18 mouse cellular contexts compared by ENCODE assay signal in the genomic region with DNA sequence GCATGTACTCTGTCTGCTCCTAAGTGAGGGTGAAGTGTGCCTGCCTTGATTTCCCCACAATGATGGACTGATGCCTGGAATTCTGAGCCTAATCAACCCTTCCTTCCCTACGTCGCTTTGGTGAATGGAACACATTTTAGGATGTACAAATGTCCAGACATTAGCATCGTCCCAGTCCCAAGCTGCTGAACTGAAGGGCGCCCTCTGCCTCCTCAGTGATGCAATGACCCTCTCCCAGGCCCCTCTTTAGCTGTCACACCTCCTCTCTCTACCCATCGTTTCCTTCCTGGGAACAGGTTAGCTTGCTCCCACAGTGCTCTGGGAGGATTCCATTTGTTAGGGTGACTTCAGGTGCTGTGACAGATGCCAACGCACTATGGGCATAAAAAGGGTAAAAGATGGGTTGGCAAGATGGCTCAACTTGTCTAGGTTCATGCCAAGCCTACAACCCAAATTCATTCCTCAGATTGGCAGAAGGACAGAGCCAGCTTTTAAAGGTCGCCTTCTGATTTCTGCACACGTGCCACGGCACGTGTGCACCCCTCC.
DNase-seq lines count a peak whose midpoint lies in the region; ATAC-seq and TF ChIP-seq lines count a peak whose summit lies in the region.
"Had no signal": no experiment of that assay in that cellular context is flagged by ENCODE, and none has a peak within 500 bp of the region (broad histone marks: within the 10 kb centered on the region; RNA-seq: fewer than 3 reads in every experiment).

No protein-coding gene starts in this region.

- H3K4me2 ChIP-seq in kidney, postnatal 0 days (ENCODE audit: low read length): no peak overlapping the region
- H3K4me2 ChIP-seq: heart, embryonic 15.5 days; limb, embryonic 15.5 days; midbrain, embryonic 15.5 days; neural tube, embryonic 15.5 days had no signal

- intact Hi-C loops in left cerebral cortex, postnatal 14 days (cut with DNase I): no loop called here

- no peak overlapping the region for H3K27ac ChIP-seq in kidney, postnatal 0 days
- H3K27ac ChIP-seq: heart, embryonic 15.5 days; limb, embryonic 15.5 days; midbrain, embryonic 15.5 days; neural tube, embryonic 15.5 days had no signal

- no peak overlapping the region for H3K4me3 ChIP-seq in kidney, postnatal 0 days (replicated peaks; ENCODE audit: low read depth, low read length)
- H3K4me3 ChIP-seq: heart, embryonic 15.5 days; limb, embryonic 15.5 days; midbrain, embryonic 15.5 days; myocyte; neural tube, embryonic 15.5 days had no signal

- 80% methylated on average over 10 of the region's 10 CpGs for WGBS in kidney, postnatal 0 days

- no peaks in the 10 kb centered on the region; the same call in 1 of the 2 replicates for H3K9me3 ChIP-seq in kidney, postnatal 0 days (replicated peaks; ENCODE audit: low read length)
- H3K9me3 ChIP-seq: heart, embryonic 15.5 days; limb, embryonic 15.5 days; midbrain, embryonic 15.5 days; neural tube, embryonic 15.5 days had no signal

- peak; percentile 37 for TF ChIP-seq CTCF in kidney, postnatal 0 days (IDR thresholded peaks at IDR 0.05; ENCODE audit: low read depth)

- DNase-seq in cerebellum, adult 8-10 months: no peak
- no peak for DNase-seq in kidney, postnatal 0 days (ENCODE audit: low spot score)
- no peak for DNase-seq in kidney, adult 18-20 months
- DNase-seq in ZHBTc4 (ENCODE audit: low read depth, low spot score): peak; percentile 48
- DNase-seq in cerebellum, postnatal 25 days: peak; percentile 45 to 50
- DNase-seq in left cerebral cortex, postnatal 14 days (ENCODE audit: low spot score in 2 of 2): no peak
- no peak for DNase-seq in spleen, adult 18-20 months
- DNase-seq: adrenal gland, postnatal 25 days; embryo, embryonic 11 days; gastrocnemius, postnatal 36 days had no signal

- no peaks in the 10 kb centered on the region for H3K36me3 ChIP-seq in kidney, postnatal 0 days (ENCODE audit: insufficient read depth, low read length)
- H3K36me3 ChIP-seq: G1E; heart, embryonic 15.5 days; limb, embryonic 15.5 days; midbrain, embryonic 15.5 days; neural tube, embryonic 15.5 days had no signal

- H3K4me1 ChIP-seq in kidney, postnatal 0 days (replicated peaks; ENCODE audit: insufficient read depth, low read length): no peaks in the 10 kb centered on the region
- H3K4me1 ChIP-seq: heart, embryonic 15.5 days; limb, embryonic 15.5 days; midbrain, embryonic 15.5 days; neural tube, embryonic 15.5 days had no signal

- peak; percentile 26; the same call in 1 of the 2 replicates for ATAC-seq in cerebellum, adult (ENCODE audit: insufficient number of reproducible peaks, low FRiP score, low TSS enrichment)
- ATAC-seq in kidney, postnatal 0 days (replicated peaks; ENCODE audit: low FRiP score, low read depth): no peak
- ATAC-seq: forebrain, embryonic 16.5 days; midbrain, embryonic 15.5 days had no signal

- H3K27me3 ChIP-seq in kidney, postnatal 0 days (ENCODE audit: insufficient read depth, low read length): no peaks in the 10 kb centered on the region
- H3K27me3 ChIP-seq: heart, embryonic 15.5 days; limb, embryonic 15.5 days; midbrain, embryonic 15.5 days; neural tube, embryonic 15.5 days had no signal

- H3K9ac ChIP-seq in kidney, postnatal 0 days (ENCODE audit: low read depth, low read length): no peak overlapping the region
- H3K9ac ChIP-seq: heart, embryonic 15.5 days; limb, embryonic 15.5 days; midbrain, embryonic 15.5 days; neural tube, embryonic 15.5 days had no signal

Comparison
In these comparisons a context has a peak if more than half of its experiments do, and no peak if none do; other contexts are left out.
1. DNase-seq: peak in ZHBTc4 (single experiment) and cerebellum, postnatal 25 days (2 of 2); none in cerebellum, adult 8-10 months (single experiment), kidney, postnatal 0 days (single experiment), kidney, adult 18-20 months (single experiment), left cerebral cortex, postnatal 14 days (0 of 2) and spleen, adult 18-20 months (0 of 2).